Mouse (Mus musculus) bone marrow macrophage, adult 2 months (primary cell): Measurements from ENCODE around the gene Bach2.

Source experiments
- CTCF ChIP-seq: IDR thresholded peaks from 2 replicates; pipeline ENCODE4 v1.5.1; 2012; ENCODE audit warnings: low read depth, mild to moderate bottlenecking, low read length, moderate library complexity
- POLR2A ChIP-seq: IDR thresholded peaks from 2 replicates; pipeline ENCODE4 v1.6.1; 2012; ENCODE audit warnings: mild to moderate bottlenecking, low read depth, low read length, borderline replicate concordance

DNA sequence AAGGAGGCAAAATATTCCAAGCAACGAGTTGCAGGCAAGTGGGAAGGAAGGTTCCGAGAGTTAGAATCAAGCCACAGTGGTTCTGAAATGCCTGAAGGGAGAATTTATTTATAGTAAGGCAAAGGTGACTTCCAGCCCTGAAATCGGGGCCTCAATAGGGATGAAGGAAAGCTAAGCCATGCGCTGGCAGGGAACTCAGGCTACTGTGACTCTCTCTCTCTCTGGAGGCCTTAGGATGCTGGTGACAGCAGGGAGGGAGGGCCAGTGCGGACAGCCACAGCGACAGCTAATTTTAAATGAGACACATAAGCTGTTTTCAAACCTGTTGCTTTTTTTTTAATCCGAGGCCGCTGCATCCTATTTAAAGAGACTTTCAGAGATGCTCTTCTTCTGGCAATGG is 270.4 kb downstream of the Bach2 start:
- TF ChIP-seq CTCF, result no peak
- TF ChIP-seq POLR2A, result no peak
